Mouse (Mus musculus) left cerebral cortex, adult 11 months (tissue): Measurements from ENCODE around the gene Tmbim6.
"Not testable (repeated sequence)": the region's sequence is repeated elsewhere in the genome, so short reads cannot be mapped to it uniquely, and the experiment has no call there.

Experiments used
- DNase-seq: peaks from one replicate; pipeline ENCODE4 v3.0.0; 2022; ENCODE audit warnings: low spot score

The Tmbim6 gene

DNA sequence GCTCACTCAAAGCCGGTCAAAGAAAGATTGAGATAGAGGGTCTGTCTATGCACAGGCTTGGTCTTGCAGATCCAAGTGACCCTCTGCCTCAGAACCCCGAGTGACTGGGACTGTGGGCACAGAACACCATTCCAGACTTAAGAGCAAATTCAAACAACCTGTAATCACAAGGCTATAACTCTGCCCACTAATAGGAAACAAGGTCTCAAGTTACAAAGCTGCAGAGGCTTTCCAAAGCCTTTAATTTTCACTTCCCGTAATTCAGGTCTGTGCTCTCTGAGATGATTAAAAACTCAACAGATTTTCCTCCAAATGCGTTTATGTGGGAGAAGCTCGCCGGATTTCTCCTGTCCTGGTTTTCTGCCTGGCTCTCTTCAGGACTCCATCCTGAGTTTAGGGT lies 8.6 kb upstream of the Tmbim6 start:
- DNase-seq: no peak

- DNase-seq: not testable (repeated sequence)
These were observed 6.6 kb upstream of the Tmbim6 start for GRCm38 (mm10) chr15:99386110-99386509.

DNA sequence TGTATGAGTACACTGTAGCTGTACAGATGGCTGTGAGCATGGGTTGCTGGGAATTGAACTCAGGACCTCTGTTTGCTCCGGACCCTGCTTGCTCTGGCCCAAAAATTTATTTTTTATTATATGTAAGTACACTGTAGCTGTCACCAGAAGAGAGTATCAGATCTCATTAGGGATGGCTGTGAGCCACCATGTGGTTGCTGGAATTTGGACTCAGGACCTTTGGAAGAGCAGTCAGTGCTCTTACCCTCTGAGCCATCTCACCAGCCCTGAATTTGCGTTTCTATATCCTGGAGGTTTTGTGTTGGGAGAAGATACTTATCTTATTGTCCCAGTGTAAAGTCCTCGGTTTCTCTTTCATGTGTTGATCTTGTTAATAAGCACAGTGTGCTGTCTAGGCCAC lies 5.9 kb upstream of the Tmbim6 start:
- DNase-seq: no peak

DNA sequence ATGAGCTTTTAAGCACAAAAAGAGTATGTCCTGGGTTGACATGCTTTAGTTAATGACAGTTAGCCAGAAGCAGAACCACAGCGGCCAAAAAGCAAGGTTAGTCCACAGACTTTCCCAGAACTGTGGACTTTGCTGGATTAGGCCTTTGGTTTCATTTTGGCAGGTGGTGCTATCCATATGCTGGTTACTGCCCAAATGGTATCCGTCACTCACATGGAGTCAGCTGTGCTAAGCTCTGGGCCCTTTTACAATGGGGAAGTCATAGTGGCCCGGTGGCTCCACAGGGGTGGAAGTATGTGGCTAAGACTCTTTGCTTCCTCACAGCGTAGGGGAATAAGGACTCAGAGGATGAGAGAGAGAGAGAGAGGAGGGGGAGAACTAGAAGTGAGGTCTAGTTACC lies 4.7 kb upstream of the Tmbim6 start:
- no peak for DNase-seq

GRCm38 (mm10) chr15:99390472-99391401 lies 1.9 kb upstream of the Tmbim6 start:
- no peak for DNase-seq

DNA sequence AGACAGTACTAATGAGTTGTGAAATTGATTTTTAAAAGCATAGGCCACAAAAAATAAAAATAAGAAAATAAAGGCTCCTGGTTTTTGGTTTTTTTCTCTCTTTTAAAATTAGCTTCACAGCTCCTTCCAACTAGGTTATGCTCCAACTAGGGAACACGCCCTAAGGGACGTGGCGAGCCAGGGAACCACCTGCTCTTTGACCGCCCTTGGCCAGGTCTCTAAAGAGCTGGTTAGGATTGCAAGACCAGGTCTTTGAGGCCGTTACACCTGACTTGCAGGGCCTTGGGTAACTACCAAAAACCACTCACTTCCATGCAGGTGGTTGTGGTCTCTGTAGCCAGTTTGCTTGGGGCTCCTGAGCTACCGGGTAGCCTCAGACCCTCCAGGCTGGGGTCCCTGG lies 707 bp upstream of the Tmbim6 start:
- no peak for DNase-seq

GRCm38 (mm10) chr15:99393386-99394252 lies 937 bp downstream of the Tmbim6 start:
- DNase-seq: no peak

DNA sequence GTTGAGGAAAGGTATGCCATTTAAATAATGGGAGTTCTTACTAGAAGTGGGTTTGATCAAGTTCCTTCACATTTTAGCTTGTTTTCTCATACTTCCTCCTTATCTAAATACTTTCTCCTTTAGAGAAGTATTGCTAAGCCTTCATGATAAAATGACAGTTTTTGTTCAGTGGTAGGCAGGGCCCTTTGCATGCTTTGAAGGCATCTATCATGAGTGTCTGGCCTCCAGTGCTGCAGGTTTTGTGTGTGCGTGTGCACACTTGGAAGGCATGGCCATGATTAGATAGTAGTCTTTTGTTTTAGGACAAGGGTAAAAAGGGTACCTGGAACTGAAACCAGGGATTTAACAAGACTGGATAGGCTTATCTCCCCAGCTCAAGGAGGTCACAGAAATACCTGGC lies 3.8 kb downstream of the Tmbim6 start:
- DNase-seq: no peak

DNA sequence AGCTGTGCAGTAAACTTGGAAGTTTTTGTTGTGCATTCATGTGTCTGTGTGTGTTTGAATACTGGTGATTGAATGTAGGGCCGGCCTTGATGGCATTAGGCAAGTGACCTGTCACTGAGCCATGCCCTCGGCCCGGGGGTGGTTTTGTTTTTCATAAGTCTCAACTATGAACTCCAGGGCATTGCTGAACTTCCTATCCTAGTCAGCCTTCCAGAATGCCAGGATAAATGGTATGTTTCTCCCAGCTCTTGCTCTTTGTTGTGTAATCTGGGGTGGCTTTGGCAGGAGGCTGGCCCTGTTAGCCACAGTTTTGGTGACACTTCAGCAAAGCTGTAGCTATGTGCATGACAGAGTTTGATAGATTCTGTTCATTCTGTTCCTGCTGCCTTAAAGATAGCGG lies 4.2 kb downstream of the Tmbim6 start:
- DNase-seq: no peak

DNA sequence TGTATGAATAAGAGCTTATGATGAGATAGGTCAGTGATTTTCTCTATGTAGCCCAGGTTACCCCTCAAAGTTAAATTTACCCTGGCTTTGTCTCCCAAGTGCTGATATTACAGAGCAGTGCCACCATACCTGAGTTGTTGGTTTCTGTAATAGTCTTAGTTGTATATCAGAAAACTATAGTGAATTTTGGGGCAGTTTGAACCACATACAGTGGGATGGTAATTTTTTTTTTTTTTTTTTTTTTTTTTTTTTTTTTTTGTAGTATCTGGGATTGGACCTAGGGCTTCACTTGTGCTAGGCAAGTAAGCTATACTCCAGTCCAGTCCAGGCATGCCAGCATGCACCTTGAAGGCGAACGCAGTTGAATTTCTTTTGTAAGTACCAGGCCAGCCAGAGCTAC lies 4.9 kb downstream of the Tmbim6 start:
- no peak for DNase-seq

DNA sequence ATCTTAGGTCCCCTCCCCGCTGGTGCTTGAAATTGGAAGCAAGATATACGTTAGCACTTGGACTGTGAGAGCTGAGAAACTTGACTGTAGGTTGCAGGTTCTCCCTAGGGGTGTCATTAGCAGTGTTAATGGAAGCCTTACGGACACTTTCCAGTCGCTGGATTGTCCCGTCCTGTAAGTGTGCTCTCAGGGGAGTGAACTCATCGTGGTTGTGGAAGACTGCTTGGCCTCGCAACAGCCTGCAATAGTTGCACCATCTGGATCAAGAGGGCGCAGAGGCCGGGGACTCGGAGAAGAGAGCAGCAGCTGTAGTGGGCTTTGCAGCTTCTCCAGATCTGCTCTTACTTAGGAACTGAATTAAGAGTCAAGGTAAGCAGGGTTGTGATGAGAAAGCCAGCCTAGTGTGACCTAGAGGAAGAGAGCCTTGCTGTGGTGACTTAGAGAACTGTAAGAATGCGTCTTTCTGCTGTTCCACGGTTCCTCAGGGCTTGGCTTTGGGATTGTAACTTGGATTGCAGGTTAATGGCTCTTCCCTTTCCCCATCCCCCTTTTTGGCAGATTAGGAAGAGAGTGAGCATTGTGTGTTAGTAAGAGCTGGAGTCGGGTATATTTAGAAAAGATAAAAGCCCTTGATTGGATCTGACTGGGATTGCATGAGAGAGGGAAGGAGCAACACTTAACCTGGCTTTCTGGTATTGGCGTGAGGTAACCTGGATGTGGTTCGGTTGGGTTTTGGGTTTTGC lies 7.0 kb downstream of the Tmbim6 start:
- DNase-seq: no peak

DNA sequence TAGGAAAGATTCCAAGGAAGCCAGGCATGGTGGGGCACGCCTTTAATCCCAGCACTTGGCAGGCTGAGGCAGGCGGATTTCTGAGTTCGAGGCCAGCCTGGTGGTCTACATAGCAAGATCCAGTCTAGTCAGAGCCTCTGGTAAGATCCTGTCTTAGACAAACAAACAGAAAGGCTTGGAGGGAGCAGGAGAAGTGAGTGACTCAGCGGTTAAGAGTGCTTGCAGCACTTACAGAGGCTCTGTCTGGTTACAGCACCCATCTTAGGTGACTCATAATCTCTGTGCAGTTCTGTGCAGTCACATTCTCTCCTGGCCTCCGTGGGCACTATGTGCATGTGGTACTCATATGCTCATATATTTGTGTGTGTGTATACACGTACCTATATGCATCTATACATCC lies 7.9 kb downstream of the Tmbim6 start:
- no peak for DNase-seq

- DNase-seq: no peak
These were observed 10.6 kb downstream of the Tmbim6 start for GRCm38 (mm10) chr15:99403159-99403889.

GRCm38 (mm10) chr15:99405150-99405549 lies 12.5 kb downstream of the Tmbim6 start:
- DNase-seq: no peak

DNA sequence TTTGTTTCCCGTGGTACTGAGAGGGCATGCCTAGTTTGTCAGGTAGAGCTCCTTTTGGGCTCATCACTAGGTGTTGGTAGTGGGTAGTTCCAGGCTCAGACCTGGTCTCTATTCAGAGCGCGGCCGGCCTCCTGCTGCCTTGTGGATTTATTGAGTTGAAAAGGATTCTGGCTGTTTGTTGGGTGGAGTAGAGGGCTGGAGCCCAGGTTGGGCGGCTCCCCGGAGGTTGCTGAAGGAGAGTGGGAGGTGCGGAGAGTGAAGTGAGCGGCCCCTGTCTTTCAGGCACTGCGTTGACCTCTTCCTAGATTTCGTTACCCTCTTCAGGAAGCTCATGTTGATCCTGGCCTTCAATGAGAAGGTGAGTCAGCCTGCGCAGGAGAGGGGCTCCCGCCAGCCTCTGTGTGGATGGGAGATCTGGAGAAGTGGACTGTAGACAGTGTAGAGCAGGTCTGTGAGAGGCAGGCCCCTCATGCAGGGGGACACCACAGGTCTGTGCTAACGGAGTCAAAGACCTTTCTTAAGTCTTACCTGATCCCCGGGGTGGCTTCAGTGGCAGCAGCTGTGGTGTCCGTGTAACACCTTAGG lies 14.4 kb downstream of the Tmbim6 start:
- no peak for DNase-seq

DNA sequence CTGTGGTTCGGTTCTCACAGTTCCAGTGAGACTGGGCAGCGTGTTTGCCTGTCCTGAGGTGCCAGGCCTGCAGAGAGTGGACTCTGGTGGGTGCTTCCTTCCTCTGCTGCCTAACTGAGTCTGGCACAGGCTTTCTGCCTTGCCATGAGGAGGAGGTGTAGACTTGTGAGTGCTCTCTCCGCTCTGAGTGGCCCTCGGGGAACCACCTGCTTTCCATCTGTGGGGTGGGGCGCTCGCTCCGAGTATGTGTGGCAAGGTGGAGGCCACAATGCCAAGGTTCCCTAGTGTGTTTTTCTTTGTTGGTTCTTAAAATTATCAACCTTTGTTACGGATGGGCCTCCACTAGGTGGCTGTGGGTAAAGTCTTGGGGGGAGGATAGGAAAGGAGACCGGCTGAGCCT lies 16.2 kb downstream of the Tmbim6 start:
- DNase-seq: no peak

DNA sequence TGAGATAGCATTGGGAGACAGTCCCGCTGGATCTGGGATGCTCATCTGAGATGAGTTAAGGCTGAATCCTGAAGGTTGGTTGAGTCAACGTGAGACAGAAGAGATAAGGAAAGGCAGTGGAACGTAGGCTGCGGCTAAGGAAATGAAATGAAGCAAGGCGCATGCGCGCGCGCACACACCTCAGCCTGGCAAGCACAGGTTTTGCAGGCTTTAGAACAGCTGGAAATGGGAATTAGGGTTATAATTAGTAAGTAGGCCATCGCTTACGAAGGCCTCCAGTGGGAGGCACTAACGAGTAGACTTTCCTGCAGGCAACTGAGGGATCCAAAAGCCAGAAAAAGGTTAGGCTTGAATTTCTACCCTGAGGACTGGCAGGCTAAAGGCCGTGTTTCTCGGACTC lies 19.1 kb downstream of the Tmbim6 start:
- peak; percentile 41 for DNase-seq

DNA sequence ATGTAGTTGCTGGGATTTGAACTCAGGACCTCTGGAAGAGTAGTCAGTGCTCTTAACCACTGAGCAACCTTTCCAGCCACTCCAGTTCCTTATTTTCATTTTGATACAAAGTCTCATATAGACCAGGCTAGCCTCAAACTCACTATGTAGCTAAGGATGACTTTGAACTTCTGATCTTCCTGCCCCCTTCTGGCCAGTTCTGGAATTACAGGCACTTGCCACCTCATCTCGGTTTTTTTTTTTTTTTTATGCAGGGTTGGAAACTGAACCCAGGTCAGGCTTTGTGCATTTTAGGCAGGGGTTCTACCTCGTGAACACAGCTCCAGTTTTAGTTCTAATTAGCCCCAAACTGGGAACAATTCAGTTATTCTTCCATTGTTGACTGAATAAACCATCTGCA lies 23.1 kb downstream of the Tmbim6 start:
- no peak for DNase-seq

GRCm38 (mm10) chr15:99416348-99416882 lies 23.7 kb downstream of the Tmbim6 start:
- peak; percentile 56 for DNase-seq

DNA sequence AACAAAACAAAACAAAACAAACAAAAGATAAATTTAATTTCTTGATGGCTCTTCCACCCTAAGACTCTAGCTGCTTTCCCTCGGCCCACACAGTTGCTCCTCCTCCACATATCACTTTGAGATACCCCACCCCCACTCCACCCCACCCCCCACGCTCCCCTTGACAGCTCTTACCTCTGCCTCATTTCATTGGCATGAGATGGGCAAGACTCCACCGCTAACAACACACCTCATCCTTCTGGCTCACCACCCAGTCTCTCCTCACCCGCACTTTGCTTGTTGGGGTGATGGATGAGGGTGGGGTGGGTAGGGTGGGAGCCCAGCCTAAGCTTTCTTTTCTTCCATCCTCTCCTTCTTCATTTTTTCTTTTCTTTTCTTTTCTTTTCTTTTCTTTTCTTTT lies 24.3 kb downstream of the Tmbim6 start:
- no peak for DNase-seq

- DNase-seq: no peak
These were observed 25.1 kb downstream of the Tmbim6 start for GRCm38 (mm10) chr15:99417692-99418271.
